Mouse (Mus musculus): Measurements from ENCODE around the gene 4930558K02Rik. TPM values are rescaled to one million over a fixed set of nuclear protein-coding genes. Genes with fewer than 3 reads are reported as not detected.

Gene 4930558K02Rik
- total RNA-seq, 2 experiments from 2014 or later = not detected

GRCm38 (mm10) chr1:161900129-161900528 lies 79.3 kb downstream of the 4930558K02Rik start:
- DNase-seq = no peak

DNA sequence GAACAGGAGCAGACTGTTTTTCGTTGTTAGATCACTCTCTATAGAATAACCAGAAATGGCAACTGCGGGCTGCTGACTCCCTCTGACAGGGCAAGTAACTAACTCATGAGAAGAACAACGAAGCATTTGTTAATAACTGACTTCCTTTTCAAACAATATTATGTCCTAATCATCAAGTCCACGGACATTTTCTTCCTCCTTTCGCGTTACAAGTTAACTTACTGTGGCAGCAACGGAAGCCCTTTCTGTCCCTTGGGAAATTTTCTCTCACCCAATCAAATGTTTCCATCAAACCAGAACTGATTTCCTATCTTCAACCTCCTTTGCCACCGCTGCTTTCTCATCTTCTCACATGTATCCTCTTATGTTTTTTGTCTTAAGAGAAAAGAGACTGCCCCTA lies 82.2 kb downstream of the 4930558K02Rik start:
- no peak for DNase-seq

DNA sequence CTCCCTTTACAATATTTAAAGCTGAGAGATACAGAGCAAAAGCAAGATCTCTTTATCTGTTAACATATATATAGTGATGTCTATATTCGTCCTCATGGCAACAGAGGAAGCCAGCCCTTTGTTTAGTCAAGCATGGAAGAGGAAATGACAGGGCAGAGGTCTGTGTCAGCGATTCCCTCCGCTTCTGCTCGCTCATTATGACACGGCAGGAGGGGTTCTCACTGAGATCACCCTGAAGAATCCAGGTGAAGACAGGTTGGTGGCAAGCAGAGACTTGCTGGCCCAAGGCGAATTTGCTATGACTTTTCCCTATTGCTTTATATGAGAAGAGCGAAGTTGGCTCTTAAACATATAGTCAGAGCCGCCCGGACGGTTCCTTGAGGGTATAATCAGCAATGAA lies 83.3 kb downstream of the 4930558K02Rik start:
- DNase-seq = no peak

DNA sequence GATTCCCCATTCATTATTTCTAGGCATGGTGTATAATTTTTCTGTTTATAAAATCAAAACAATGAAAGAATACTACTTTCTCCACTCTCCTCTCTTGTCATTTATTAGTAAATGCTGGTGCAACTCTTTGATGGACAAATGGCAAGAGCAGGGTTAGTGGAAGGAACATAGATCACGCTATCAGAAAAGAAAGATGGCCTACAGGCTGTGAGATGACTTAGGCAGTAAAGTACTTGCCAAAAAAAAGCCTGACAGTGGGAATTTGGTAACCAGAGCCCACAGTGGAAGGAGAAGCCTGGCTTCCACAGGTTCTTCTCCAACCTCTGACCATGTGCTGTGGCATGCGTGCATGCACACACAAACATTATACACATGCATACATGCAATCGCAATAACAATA lies 84.4 kb downstream of the 4930558K02Rik start:
- DNase-seq = no peak

GRCm38 (mm10) chr1:161894553-161894952 lies 84.9 kb downstream of the 4930558K02Rik start:
- DNase-seq = no peak

DNA sequence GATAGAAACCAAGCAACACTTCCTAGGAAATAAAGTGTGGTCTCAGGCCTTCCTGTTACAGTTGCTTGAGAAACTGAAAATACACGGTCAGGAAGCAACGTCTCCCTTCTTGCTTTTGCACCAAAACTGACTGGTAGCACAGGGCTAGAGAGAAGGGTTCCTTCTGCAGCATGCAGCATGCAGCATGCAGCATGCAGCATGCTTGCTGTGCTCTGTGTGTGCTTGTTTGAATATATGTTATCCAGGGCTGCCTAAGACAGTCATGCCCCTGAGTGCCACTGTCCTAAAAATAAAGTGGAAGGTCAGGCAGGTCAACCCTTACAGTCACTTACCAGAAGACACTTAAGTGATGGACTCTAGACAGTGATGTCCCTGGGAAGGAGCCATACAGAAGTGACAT lies 85.3 kb downstream of the 4930558K02Rik start:
- no peak for DNase-seq

Other genes starting within 250 kb of the 4930558K02Rik start
- gene Fasl, start 191.1 kb downstream of the 4930558K02Rik start, total RNA-seq (2021) = under 1 TPM in 1 of 2 experiments, not detected in 1; 0.17 TPM
- 10 to 100 TPM; 46.0 to 55.5 TPM for gene Suco, start 103.0 kb downstream of the 4930558K02Rik start, total RNA-seq (2021)
- gene Pigc, start 10.4 kb downstream of the 4930558K02Rik start, total RNA-seq (2021) = 10 to 100 TPM; 18.9 to 24.0 TPM

Measured in adrenal gland, postnatal 36 days (tissue).